Mouse (Mus musculus) CD4-positive, CD25-positive, alpha-beta regulatory T cell, adult 9 weeks (primary cell): ENCODE results near the gene Spice1. TPM values are rescaled to one million over a fixed set of nuclear protein-coding genes. Genes with fewer than 3 reads are reported as not detected.

Experiments used
- polyA plus RNA-seq: library from polyadenylated mRNA; unstranded; fragments of 100-300 nt; shearing (Covaris generic); gene quantifications from one replicate; pipeline ENCODE4 v1.2.1, GENCODE M21; 2017

The Spice1 gene
- polyA plus RNA-seq, result 45.6 TPM

GRCm38 (mm10) chr16:44347071-44347901, at the start of gene Spice1:
TSS of gene Spice1 (plus strand) at chr16:44347121.

GRCm38 (mm10) chr16:44332861-44333284, 14.0 kb upstream of the Spice1 start, which contains the start of gene Sidt1:
TSS of gene Sidt1 (minus strand) at chr16:44333196.

GRCm38 (mm10) chr16:44394577-44395243, 47.8 kb downstream of the Spice1 start, which contains the start of gene Cfap44:
TSS of gene Cfap44 (plus strand) at chr16:44394796.

Other genes with a start within 250 kb of the Spice1 start
- gene Atp6v1a, start 207.4 kb upstream of the Spice1 start, polyA plus RNA-seq, result 27.8 TPM
- gene Naa50, start 207.3 kb upstream of the Spice1 start, polyA plus RNA-seq, result 24.2 TPM
- 2.7 TPM for gene Usf3, start 173.9 kb upstream of the Spice1 start, polyA plus RNA-seq
- gene Sidt1, start 13.9 kb upstream of the Spice1 start, polyA plus RNA-seq, result 36.3 TPM
- gene Cfap44, start 47.7 kb downstream of the Spice1 start, polyA plus RNA-seq, result not detected
- 1.2 TPM for gene Boc, start 211.8 kb downstream of the Spice1 start, polyA plus RNA-seq